Mouse (Mus musculus) neural tube, embryonic 13.5 days (tissue): ENCODE data around the gene Slc23a2. TPM values are rescaled to one million over a fixed set of nuclear protein-coding genes. Genes with fewer than 3 reads are reported as not detected.

Experiments
- ATAC-seq: fragments of 200-750 bp; cut with Nextera tagmentation; 2 replicates; pipeline ENCODE4 v1.8.0; 2017; ENCODE audit warnings: low read depth, mild to moderate bottlenecking, moderate TSS enrichment, moderate library complexity
- H3K27ac ChIP-seq: fragments of 300-500 bp; sonication (generic); replicated peaks from 2 replicates; pipeline ENCODE4 v1.5.1; 2015; ENCODE audit warnings: moderate library complexity, mild to moderate bottlenecking, inconsistent platforms
- H3K27me3 ChIP-seq: fragments of 300-500 bp; sonication (generic); 2 replicates; pipeline ENCODE4 v1.6.1; 2015; ENCODE audit warnings: mild to moderate bottlenecking, inconsistent platforms
- H3K36me3 ChIP-seq: fragments of 300-500 bp; sonication (generic); 2 replicates; pipeline ENCODE4 v1.6.1; 2015; ENCODE audit warnings: mild to moderate bottlenecking, inconsistent platforms
- H3K4me1 ChIP-seq: fragments of 300-500 bp; sonication (generic); replicated peaks from 2 replicates; pipeline ENCODE4 v1.6.1; 2015; ENCODE audit warnings: inconsistent platforms
- H3K4me2 ChIP-seq: fragments of 300-500 bp; sonication (generic); 2 replicates; pipeline ENCODE4 v1.6.1; 2015; ENCODE audit warnings: inconsistent platforms, mild to moderate bottlenecking, moderate library complexity
- H3K4me3 ChIP-seq: fragments of 300-500 bp; sonication (generic); 2 replicates; pipeline ENCODE4 v1.5.1; 2015; ENCODE audit warnings: mild to moderate bottlenecking, inconsistent platforms
- H3K9ac ChIP-seq: fragments of 300-500 bp; sonication (generic); 2 replicates; pipeline ENCODE4 v1.6.1; 2015; ENCODE audit warnings: moderate library complexity, mild to moderate bottlenecking, inconsistent platforms
- H3K9me3 ChIP-seq: fragments of 300-500 bp; sonication (generic); 2 replicates; pipeline ENCODE4 v1.6.1; 2016; ENCODE audit warnings: inconsistent platforms
- WGBS: fragments of 180-500 bp; shearing (Covaris S2); methylation state at CpG from one replicate; pipeline ENCODE4 v1.1.7; 2015; 5-methylcytosine and 5-hydroxymethylcytosine counted together
- polyA plus RNA-seq: library from polyadenylated mRNA; unstranded; fragments of >200 nt; fragmentation: Nextera tagmentation; extraction: Ambion mirVana; gene quantifications from 2 replicates; pipeline ENCODE4 v1.2.1, GENCODE M21; 2015

The Slc23a2 gene
- polyA plus RNA-seq, 1 experiment from 2014 or later: 23.8 TPM

DNA sequence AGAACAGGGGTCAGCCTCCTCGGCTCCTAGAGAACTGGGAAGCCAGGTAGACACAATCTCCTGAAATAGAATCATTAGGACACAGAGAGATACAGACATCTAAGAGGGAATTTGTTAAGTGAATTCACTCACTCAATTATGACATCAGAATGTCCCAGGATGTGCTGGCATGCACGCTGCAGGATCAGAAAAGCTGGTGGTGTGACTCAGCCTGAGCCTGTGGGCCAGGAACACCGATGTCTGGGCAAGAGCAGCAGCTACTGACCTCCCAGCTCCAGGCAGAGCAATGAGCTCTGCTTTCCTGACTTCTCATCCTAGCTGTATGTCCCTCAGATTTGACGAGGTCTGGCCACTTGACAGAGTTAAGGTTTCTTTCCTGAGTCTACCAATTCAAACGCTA lies 7.8 kb upstream of the Slc23a2 start:
- Histone ChIP-seq H3K4me1 (no peaks in the 10 kb centered on the region), H3K9me3 (no peaks in the 10 kb centered on the region), H3K27ac (no peak overlapping the region), H3K36me3 (no peaks in the 10 kb centered on the region), H3K4me2 (no peak overlapping the region), H3K27me3 (no peaks in the 10 kb centered on the region), H3K9ac (no peak overlapping the region), H3K4me3 (no peak overlapping the region)
- no peak for ATAC-seq
- 64% methylated on average over 5 of the region's 5 CpGs for WGBS

DNA sequence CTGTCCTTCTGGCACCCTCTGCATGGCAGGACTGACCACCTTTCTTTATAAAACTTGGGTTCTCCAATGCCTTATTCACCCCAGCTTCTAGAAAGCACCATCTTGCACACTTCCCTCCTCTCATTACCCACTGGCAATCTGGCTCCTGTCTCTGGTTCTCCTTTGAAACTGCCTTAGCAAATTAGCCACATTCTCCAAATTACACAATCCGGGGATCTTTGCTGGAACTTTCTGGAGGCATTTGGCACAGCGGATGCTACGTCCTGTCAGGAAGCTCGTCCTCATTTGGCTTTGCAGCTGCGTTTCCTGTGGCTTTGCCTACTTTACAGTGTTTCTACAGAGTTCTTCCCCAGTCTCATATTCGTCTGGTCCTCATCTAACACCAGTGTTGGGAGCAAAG lies 6.7 kb upstream of the Slc23a2 start:
- Histone ChIP-seq H3K9me3 (no peaks in the 10 kb centered on the region), H3K4me1 (no peaks in the 10 kb centered on the region), H3K4me3 (no peak overlapping the region), H3K4me2 (no peak overlapping the region), H3K9ac (no peak overlapping the region), H3K27ac (no peak overlapping the region), H3K36me3 (no peaks in the 10 kb centered on the region), H3K27me3 (no peaks in the 10 kb centered on the region)
- 85% methylated on average over 6 of the region's 6 CpGs for WGBS
- ATAC-seq: no peak

DNA sequence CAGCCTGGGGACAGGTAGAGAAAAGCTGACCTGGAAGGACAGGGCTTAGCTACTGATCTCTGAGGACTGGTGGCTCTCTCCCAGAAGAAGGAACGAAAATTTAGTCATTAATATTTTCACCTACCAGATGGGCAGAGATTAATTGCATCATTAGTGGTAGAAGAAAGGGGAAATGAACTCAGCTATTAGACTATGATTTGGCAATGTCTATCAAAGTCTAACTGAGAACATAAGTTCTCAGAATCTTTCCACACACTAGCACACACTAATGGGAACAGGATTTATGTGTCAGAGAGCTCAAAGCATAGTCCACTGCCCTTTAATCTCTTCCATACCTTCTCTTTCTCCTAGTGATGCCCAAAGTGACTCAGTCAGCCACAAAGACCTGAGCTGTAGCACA lies 6.0 kb upstream of the Slc23a2 start:
- no peak for ATAC-seq
- no peak overlapping the region for H3K4me3 ChIP-seq
- no peaks in the 10 kb centered on the region for H3K9me3 ChIP-seq
- H3K4me1 ChIP-seq: 0 out of 2 replicates have a peak, but pooled peaks cover 1% of the 10 kb centered on the region
- no peaks in the 10 kb centered on the region for H3K27me3 ChIP-seq
- H3K36me3 ChIP-seq: no peaks in the 10 kb centered on the region
- WGBS: 87% methylated on average over 1 of the region's 1 CpGs
- H3K4me2 ChIP-seq: no peak overlapping the region
- H3K27ac ChIP-seq: no peak overlapping the region
- no peak overlapping the region for H3K9ac ChIP-seq

DNA sequence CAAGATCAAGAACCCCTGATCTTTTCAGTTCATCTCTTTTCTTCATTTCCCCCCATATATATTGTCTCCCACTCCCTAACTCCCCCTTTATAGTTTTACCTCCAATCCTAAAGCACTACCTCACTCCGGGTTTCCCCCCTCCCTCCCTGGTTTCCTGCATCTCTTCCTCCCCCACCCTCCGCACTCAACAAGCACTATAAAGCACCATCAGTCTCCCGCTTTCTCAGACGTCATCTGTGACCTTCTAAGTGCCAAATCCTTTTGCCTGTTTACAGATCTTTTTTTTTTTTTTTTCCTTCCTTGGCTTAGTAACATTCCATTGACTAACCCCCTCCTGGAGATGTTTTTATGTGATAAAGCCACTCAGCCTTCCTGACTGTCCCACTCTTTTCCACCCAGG lies 1.6 kb upstream of the Slc23a2 start:
- Histone ChIP-seq H3K4me2 (no peak overlapping the region), H3K27me3 (no peaks in the 10 kb centered on the region), H3K9me3 (no peaks in the 10 kb centered on the region), H3K4me1 (peaks cover 26% of the 10 kb centered on the region), H3K36me3 (no peaks in the 10 kb centered on the region), H3K27ac (no peak overlapping the region), H3K4me3 (no peak overlapping the region), H3K9ac (no peak overlapping the region)
- 38% methylated on average over 4 of the region's 4 CpGs for WGBS
- no peak for ATAC-seq

DNA sequence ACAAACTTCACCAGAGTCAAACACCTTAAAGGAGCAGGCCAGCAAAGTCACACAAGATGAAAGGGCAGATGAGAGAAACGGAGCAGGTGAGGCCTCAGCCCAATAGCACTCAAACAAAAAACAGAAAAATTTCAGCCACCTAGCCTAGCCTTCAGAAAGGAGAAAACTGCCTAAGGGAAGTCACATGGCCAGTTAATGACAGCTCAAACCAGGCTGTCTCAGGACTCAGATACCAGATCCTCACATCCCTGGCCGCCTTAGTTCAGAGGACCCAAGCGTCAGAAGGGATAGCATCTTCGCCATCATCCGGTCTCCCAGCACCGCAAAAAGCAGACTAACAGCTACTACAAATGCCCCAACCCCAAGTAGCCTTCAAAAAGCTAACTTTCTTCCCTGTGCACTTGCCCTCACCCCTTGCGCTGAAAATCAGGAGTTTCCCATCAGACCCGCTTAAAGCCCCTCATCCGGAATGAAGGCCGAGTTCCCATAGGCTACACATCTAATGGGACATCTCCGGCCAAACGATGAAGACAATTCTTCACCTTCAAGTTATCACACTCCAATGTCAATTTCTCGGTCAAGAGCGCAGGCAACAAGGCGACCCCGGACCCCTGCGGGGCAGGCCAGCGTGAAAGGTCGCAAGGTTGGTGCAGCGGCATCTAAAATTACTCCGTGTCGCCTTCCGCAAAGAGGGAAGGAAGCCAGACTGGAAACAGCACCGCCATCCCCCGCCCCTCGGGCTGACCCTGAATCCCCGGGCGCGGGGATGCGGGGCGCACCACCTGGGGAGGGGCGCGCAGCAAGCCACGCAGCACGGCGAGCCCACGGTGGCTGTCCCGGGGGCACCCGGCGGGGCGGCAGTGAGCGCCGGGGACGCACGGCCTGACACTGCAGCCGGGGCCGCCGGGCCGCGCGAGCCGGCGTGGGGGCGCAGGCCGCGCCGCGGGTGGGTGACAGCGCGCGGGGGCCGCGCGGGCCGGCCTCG lies 673 bp downstream of the Slc23a2 start:
- H3K36me3 ChIP-seq: no peaks in the 10 kb centered on the region
- WGBS: 2% methylated on average over 65 of the region's 66 CpGs

GRCm38 (mm10) chr2:132142606-132143005 lies 2.3 kb downstream of the Slc23a2 start:
- peaks cover 38% of the 10 kb centered on the region for H3K4me1 ChIP-seq
- H3K4me2 ChIP-seq: no peak overlapping the region
- no peak overlapping the region for H3K27ac ChIP-seq
- ATAC-seq: no peak
- whole genome bisulfite sequencing: 93% methylated on average over 8 of the region's 8 CpGs
- H3K4me3 ChIP-seq: no peak overlapping the region
- H3K9me3 ChIP-seq: no peaks in the 10 kb centered on the region
- no peaks in the 10 kb centered on the region for H3K36me3 ChIP-seq
- no peaks in the 10 kb centered on the region for H3K27me3 ChIP-seq
- no peak overlapping the region for H3K9ac ChIP-seq

More for the DNA sequence above, 673 bp downstream of the Slc23a2 start:
- H3K9me3 ChIP-seq: no peaks in the 10 kb centered on the region
- ATAC-seq: peak; percentile 51
- peak overlapping the region; percentile 88 for H3K9ac ChIP-seq
- peak overlapping the region; percentile 86 for H3K4me2 ChIP-seq
- H3K27ac ChIP-seq: peak overlapping the region; percentile 77
- no peaks in the 10 kb centered on the region for H3K27me3 ChIP-seq
- peak overlapping the region; percentile 87 for H3K4me3 ChIP-seq
- peaks cover 38% of the 10 kb centered on the region for H3K4me1 ChIP-seq

DNA sequence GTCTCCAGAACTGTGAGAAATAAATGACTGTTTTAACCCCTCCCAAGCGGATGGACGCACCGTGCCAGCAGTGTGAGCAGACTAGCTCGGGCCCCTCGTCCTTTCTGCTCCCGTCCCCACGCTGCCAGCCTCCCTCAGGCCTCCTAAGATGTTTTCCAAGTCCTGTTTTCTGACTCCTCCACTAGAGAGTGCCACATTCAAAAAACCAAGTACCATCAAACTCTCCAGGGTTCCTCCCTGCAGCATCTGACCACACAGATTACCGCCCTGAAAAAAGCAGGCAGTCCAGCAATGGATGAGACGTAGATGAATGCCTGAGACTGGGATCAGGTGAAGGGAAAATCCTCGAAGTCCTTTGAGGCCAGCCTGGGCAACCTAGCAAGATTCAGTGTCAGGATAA lies 4.4 kb downstream of the Slc23a2 start:
- ATAC-seq: no peak
- 78% methylated on average over 10 of the region's 10 CpGs for WGBS
- Histone ChIP-seq H3K36me3 (no peaks in the 10 kb centered on the region), H3K4me2 (no peak overlapping the region), H3K27ac (no peak overlapping the region), H3K9me3 (no peaks in the 10 kb centered on the region), H3K4me1 (peaks cover 33% of the 10 kb centered on the region), H3K4me3 (no peak overlapping the region), H3K27me3 (no peaks in the 10 kb centered on the region), H3K9ac (no peak overlapping the region)

- H3K9me3 ChIP-seq: no peaks in the 10 kb centered on the region
- H3K36me3 ChIP-seq: no peaks in the 10 kb centered on the region
- H3K9ac ChIP-seq: no peak overlapping the region
- no peak overlapping the region for H3K4me2 ChIP-seq
- H3K27ac ChIP-seq: no peak overlapping the region
- 90% methylated on average over 2 of the region's 2 CpGs for WGBS
- no peak for ATAC-seq
- H3K4me3 ChIP-seq: no peak overlapping the region
- H3K4me1 ChIP-seq: peaks cover 42% of the 10 kb centered on the region
- no peaks in the 10 kb centered on the region for H3K27me3 ChIP-seq
These were observed 5.8 kb downstream of the Slc23a2 start for GRCm38 (mm10) chr2:132139099-132139498.

GRCm38 (mm10) chr2:132135876-132136637 lies 8.9 kb downstream of the Slc23a2 start:
- WGBS: 86% methylated on average over 8 of the region's 8 CpGs
- no peak overlapping the region for H3K27ac ChIP-seq

GRCm38 (mm10) chr2:132134758-132135157 lies 10.2 kb downstream of the Slc23a2 start:
- H3K4me2 ChIP-seq: no peak overlapping the region
- 76% methylated on average over 4 of the region's 4 CpGs for WGBS
- no peak for ATAC-seq
- no peak overlapping the region for H3K27ac ChIP-seq
- H3K27me3 ChIP-seq: no peaks in the 10 kb centered on the region
- no peaks in the 10 kb centered on the region for H3K36me3 ChIP-seq
- H3K4me1 ChIP-seq: peaks cover 34% of the 10 kb centered on the region
- H3K9me3 ChIP-seq: no peaks in the 10 kb centered on the region
- no peak overlapping the region for H3K9ac ChIP-seq
- no peak overlapping the region for H3K4me3 ChIP-seq

More at GRCm38 (mm10) chr2:132135876-132136637, 8.9 kb downstream of the Slc23a2 start:
- H3K4me1 ChIP-seq: peaks cover 41% of the 10 kb centered on the region
- H3K9ac ChIP-seq: no peak overlapping the region
- no peaks in the 10 kb centered on the region for H3K9me3 ChIP-seq
- no peak overlapping the region for H3K4me3 ChIP-seq
- no peaks in the 10 kb centered on the region for H3K27me3 ChIP-seq
- H3K36me3 ChIP-seq: no peaks in the 10 kb centered on the region
- ATAC-seq: no peak
- no peak overlapping the region for H3K4me2 ChIP-seq

GRCm38 (mm10) chr2:132133436-132133835 lies 11.5 kb downstream of the Slc23a2 start:
- no peak for ATAC-seq
- no peak overlapping the region for H3K9ac ChIP-seq
- no peak overlapping the region for H3K4me3 ChIP-seq
- H3K9me3 ChIP-seq: no peaks in the 10 kb centered on the region
- 37% methylated on average over 2 of the region's 2 CpGs for WGBS
- no peaks in the 10 kb centered on the region for H3K27me3 ChIP-seq
- no peaks in the 10 kb centered on the region for H3K36me3 ChIP-seq
- H3K27ac ChIP-seq: no peak overlapping the region
- no peak overlapping the region for H3K4me2 ChIP-seq
- H3K4me1 ChIP-seq: peaks cover 31% of the 10 kb centered on the region

- Histone ChIP-seq H3K36me3 (no peaks in the 10 kb centered on the region), H3K9ac (peak overlapping the region; percentile 41; the same call in 1 of the 2 replicates)
These were observed 13.6 kb downstream of the Slc23a2 start for GRCm38 (mm10) chr2:132131266-132131665.

More at GRCm38 (mm10) chr2:132131266-132131665, 13.6 kb downstream of the Slc23a2 start:
- peak overlapping the region; percentile 31 for H3K4me2 ChIP-seq
- WGBS: 5% methylated on average over 9 of the region's 9 CpGs
- H3K4me3 ChIP-seq: no peak overlapping the region
- no peaks in the 10 kb centered on the region for H3K9me3 ChIP-seq
- ATAC-seq: peak; percentile 36; the same call in 1 of the 2 replicates
- no peaks in the 10 kb centered on the region for H3K27me3 ChIP-seq
- peaks cover 37% of the 10 kb centered on the region for H3K4me1 ChIP-seq
- no peak overlapping the region for H3K27ac ChIP-seq
